Mouse (Mus musculus) brain, embryonic 14.5 days (tissue): ENCODE measurements at regions not wholly inside any gene's neighbourhood (a gene's known extent, or its start where the extent isn't known, plus 50 kb on each side); places are given as distances from the start of the nearest gene placed in this dataset.
"Not testable (repeated sequence)": the region's sequence is repeated elsewhere in the genome, so short reads cannot be mapped to it uniquely, and the experiment has no call there.

ENCODE experiments used
- CTCF ChIP-seq: fragments of 200-500 bp; IDR thresholded peaks from 2 replicates; pipeline ENCODE4 v1.5.1; 2012; ENCODE audit warnings: inconsistent platforms, mild to moderate bottlenecking, moderate library complexity, borderline replicate concordance; ENCODE audit not compliant: insufficient read depth, insufficient read length; ENCODE audit errors: extremely low read depth
- POLR2A ChIP-seq: fragments of 200-500 bp; IDR thresholded peaks from 2 replicates; pipeline ENCODE4 v1.6.1; 2012; ENCODE audit warnings: mild to moderate bottlenecking, inconsistent platforms, borderline replicate concordance; ENCODE audit not compliant: poor library complexity, insufficient read depth, insufficient read length, severe bottlenecking; ENCODE audit errors: extremely low read depth

GRCm38 (mm10) chr13:12693593-12694118 is 106.2 kb downstream of the Prl2c3 start:
- not testable (repeated sequence) for TF ChIP-seq CTCF, POLR2A
